Mouse (Mus musculus): ENCODE results near the gene Fam19a5. TPM values are rescaled to one million over a fixed set of nuclear protein-coding genes. Genes with fewer than 3 reads are reported as not detected.

Gene Fam19a5
- polyA plus RNA-seq, 1 experiment from 2014 or later, result 2.6 TPM

- WGBS, result 81% methylated on average over 10 of the region's 10 CpGs
Observed at GRCm38 (mm10) chr15:87606702-87607101, 62.6 kb downstream of the Fam19a5 start.

DNA sequence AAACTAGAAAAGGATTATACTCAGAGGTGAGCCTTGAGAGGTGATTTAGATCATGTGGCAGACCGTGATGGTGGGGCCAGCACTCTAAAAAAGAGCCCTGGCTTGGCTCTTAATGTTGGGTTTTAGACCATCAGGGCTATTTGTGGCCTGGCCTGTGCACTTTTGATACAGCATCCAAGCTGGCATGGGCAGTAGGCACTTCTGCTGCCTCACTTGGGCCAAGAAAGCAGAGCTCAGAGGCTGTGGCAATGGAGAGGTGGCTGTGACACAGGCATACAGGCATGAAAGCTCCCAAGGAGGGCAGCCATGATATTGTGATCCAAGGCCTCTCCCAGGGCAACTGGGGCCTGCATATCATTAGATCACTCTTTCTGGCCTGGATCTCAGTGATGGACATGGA, 65.1 kb downstream of the Fam19a5 start:
- Histone ChIP-seq H3K27ac (ENCODE audit: low read length) (no peak overlapping the region), H3K4me2 (ENCODE audit: low read depth, low read length) (no peak overlapping the region), H3K9me3 (replicated peaks; ENCODE audit: control insufficient read depth, low read length) (no peaks in the 10 kb centered on the region), H3K4me3 (replicated peaks; ENCODE audit: low read length) (no peak overlapping the region), H3K27me3 (ENCODE audit: control insufficient read depth, insufficient read depth, low read length) (no peaks in the 10 kb centered on the region), H3K4me1 (ENCODE audit: control insufficient read depth, insufficient read depth, low read length) (no peaks in the 10 kb centered on the region), H3K36me3 (ENCODE audit: control insufficient read depth, insufficient read depth, low read length) (no peaks in the 10 kb centered on the region), H3K9ac (ENCODE audit: low read length) (no peak overlapping the region)
- WGBS, result 82% methylated on average over 1 of the region's 1 CpGs
- ATAC-seq (ENCODE audit: insufficient read depth, low FRiP score), result no peak

More at GRCm38 (mm10) chr15:87606702-87607101, 62.6 kb downstream of the Fam19a5 start:
- Histone ChIP-seq H3K27me3 (ENCODE audit: control insufficient read depth, insufficient read depth, low read length) (no peaks in the 10 kb centered on the region), H3K4me3 (replicated peaks; ENCODE audit: low read length) (no peak overlapping the region), H3K4me2 (ENCODE audit: low read depth, low read length) (no peak overlapping the region), H3K9ac (ENCODE audit: low read length) (no peak overlapping the region), H3K36me3 (ENCODE audit: control insufficient read depth, insufficient read depth, low read length) (no peaks in the 10 kb centered on the region), H3K27ac (ENCODE audit: low read length) (no peak overlapping the region), H3K4me1 (ENCODE audit: control insufficient read depth, insufficient read depth, low read length) (no peaks in the 10 kb centered on the region), H3K9me3 (replicated peaks; ENCODE audit: control insufficient read depth, low read length) (no peaks in the 10 kb centered on the region)
- no peak for ATAC-seq (ENCODE audit: insufficient read depth, low FRiP score)

DNA sequence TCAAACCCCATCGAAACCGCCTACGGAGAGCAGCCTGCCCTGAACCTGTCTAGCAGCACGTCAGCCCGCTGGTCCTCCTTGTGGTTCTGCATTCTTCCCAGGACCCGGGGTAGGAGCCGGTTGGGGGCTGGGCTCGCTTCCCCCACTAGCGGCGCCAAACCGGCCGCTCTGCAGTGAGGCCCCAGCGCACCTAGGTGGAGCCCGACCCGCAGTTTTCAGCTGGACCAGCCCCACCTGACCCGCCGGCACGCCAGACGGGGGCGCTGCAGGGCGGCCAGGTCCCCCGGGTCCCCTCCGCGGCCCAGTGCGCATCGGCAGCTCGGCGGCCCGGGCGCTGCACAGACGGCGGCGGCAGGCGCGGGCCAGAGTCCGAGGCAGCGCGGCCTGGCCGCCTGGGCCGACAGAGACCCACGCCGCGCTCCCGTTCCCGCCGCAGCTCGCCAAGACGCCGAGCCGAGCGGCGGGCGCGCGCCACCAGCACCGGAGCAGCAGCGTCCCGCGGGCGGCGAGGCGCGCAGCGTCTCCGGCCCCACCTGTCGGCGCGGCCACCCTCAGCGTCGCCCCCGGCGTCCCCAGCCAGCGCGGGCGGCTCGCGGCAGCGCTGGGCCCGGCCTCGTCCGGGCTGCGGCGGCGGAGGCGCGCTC, 80.0 kb downstream of the Fam19a5 start:
- H3K27ac ChIP-seq (ENCODE audit: low read length), result peak overlapping the region; percentile 46; the same call in 1 of the 2 replicates
- ATAC-seq (ENCODE audit: insufficient read depth, low FRiP score), result peak; percentile 88
- no peaks in the 10 kb centered on the region for H3K9me3 ChIP-seq (replicated peaks; ENCODE audit: control insufficient read depth, low read length)
- peak overlapping the region; percentile 59 for H3K4me3 ChIP-seq (replicated peaks; ENCODE audit: low read length)
- H3K4me2 ChIP-seq (ENCODE audit: low read depth, low read length), result peak overlapping the region; percentile 89
- H3K27me3 ChIP-seq (ENCODE audit: control insufficient read depth, insufficient read depth, low read length), result peaks cover 38% of the 10 kb centered on the region
- no peaks in the 10 kb centered on the region for H3K36me3 ChIP-seq (ENCODE audit: control insufficient read depth, insufficient read depth, low read length)
- peaks cover 8% of the 10 kb centered on the region for H3K4me1 ChIP-seq (ENCODE audit: control insufficient read depth, insufficient read depth, low read length)
- peak overlapping the region; percentile 78 for H3K9ac ChIP-seq (ENCODE audit: low read length)
- WGBS, result 1% methylated on average over 85 of the region's 86 CpGs

DNA sequence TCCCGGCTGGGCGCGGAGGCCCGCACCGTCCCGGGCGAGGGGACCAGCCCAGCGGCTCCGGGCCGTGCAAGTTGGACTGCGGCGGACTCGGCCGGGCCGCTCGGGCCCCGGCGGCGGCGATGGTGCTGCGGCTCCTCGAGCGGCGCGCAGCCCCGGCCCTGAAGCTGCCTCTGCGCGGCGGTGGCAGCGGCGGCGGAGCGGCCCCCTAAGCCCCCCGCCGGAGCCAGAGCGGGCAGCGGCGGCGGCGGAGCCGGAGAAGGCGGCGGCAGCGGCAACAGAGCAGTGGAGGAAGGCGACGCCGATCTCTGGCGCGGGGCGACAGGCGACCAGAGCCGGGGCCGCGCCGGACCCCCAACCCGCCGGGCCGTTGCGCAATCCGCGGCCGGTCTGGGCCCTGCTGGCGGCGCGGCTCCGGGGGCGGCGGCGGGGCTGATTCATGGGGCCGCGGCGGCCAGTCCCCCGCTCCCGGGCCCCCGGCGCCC, 80.6 kb downstream of the Fam19a5 start:
- no peaks in the 10 kb centered on the region for H3K36me3 ChIP-seq (ENCODE audit: control insufficient read depth, insufficient read depth, low read length)
- no peaks in the 10 kb centered on the region for H3K9me3 ChIP-seq (replicated peaks; ENCODE audit: control insufficient read depth, low read length)
- H3K4me2 ChIP-seq (ENCODE audit: low read depth, low read length), result peak overlapping the region; percentile 89
- ATAC-seq (ENCODE audit: insufficient read depth, low FRiP score), result peak; percentile 65; the same call in 1 of the 2 replicates
- peak overlapping the region; percentile 59 for H3K4me3 ChIP-seq (replicated peaks; ENCODE audit: low read length)
- H3K27ac ChIP-seq (ENCODE audit: low read length), result peak overlapping the region; percentile 46; the same call in 1 of the 2 replicates
- H3K4me1 ChIP-seq (ENCODE audit: control insufficient read depth, insufficient read depth, low read length), result peaks cover 8% of the 10 kb centered on the region
- H3K9ac ChIP-seq (ENCODE audit: low read length), result peak overlapping the region; percentile 78
- under 1% methylated on average over 42 of the region's 76 CpGs for WGBS
- peaks cover 38% of the 10 kb centered on the region for H3K27me3 ChIP-seq (ENCODE audit: control insufficient read depth, insufficient read depth, low read length)

GRCm38 (mm10) chr15:87625236-87626023, 81.3 kb downstream of the Fam19a5 start:
- H3K27ac ChIP-seq (ENCODE audit: low read length), result no peak overlapping the region
- no peaks in the 10 kb centered on the region for H3K36me3 ChIP-seq (ENCODE audit: control insufficient read depth, insufficient read depth, low read length)
- peak overlapping the region; percentile 89 for H3K4me2 ChIP-seq (ENCODE audit: low read depth, low read length)
- WGBS, result under 1% methylated on average over 57 of the region's 68 CpGs
- H3K27me3 ChIP-seq (ENCODE audit: control insufficient read depth, insufficient read depth, low read length), result peaks cover 38% of the 10 kb centered on the region
- no peaks in the 10 kb centered on the region for H3K9me3 ChIP-seq (replicated peaks; ENCODE audit: control insufficient read depth, low read length)
- ATAC-seq (ENCODE audit: insufficient read depth, low FRiP score), result peak; percentile 77
- peak overlapping the region; percentile 59 for H3K4me3 ChIP-seq (replicated peaks; ENCODE audit: low read length)
- peaks cover 8% of the 10 kb centered on the region for H3K4me1 ChIP-seq (ENCODE audit: control insufficient read depth, insufficient read depth, low read length)
- peak overlapping the region; percentile 78 for H3K9ac ChIP-seq (ENCODE audit: low read length)

GRCm38 (mm10) chr15:87635272-87635671, 91.2 kb downstream of the Fam19a5 start:
- Histone ChIP-seq H3K27me3 (ENCODE audit: control insufficient read depth, insufficient read depth, low read length) (no peaks in the 10 kb centered on the region), H3K9ac (ENCODE audit: low read length) (no peak overlapping the region), H3K36me3 (ENCODE audit: control insufficient read depth, insufficient read depth, low read length) (no peaks in the 10 kb centered on the region), H3K4me1 (ENCODE audit: control insufficient read depth, insufficient read depth, low read length) (no peaks in the 10 kb centered on the region), H3K4me2 (ENCODE audit: low read depth, low read length) (no peak overlapping the region), H3K9me3 (replicated peaks; ENCODE audit: control insufficient read depth, low read length) (no peaks in the 10 kb centered on the region), H3K4me3 (replicated peaks; ENCODE audit: low read length) (no peak overlapping the region), H3K27ac (ENCODE audit: low read length) (no peak overlapping the region)
- ATAC-seq (ENCODE audit: insufficient read depth, low FRiP score), result no peak
- 87% methylated on average over 5 of the region's 5 CpGs for WGBS

DNA sequence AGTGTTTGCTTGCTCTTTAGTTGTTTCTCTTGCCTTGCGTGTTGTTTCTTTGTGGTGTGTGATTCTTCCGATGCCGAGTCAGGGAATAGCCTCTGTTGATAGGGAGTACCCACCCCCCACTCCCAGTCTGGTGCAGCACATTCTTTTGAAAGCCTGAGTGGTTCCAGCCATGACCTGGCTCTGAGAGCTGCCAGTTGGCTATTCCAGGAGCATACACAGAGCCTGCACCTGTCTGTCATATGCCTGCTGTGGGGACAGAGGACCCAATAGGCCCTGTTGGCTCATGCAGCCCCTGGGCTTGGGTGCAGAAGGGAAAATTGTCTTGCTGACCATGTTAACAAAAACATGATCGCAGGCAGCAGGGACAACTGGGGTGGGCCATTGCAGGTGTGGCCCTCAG, 92.3 kb downstream of the Fam19a5 start:
- WGBS, result 86% methylated on average over 4 of the region's 4 CpGs
- Histone ChIP-seq H3K4me2 (ENCODE audit: low read depth, low read length) (no peak overlapping the region), H3K9ac (ENCODE audit: low read length) (no peak overlapping the region), H3K27me3 (ENCODE audit: control insufficient read depth, insufficient read depth, low read length) (no peaks in the 10 kb centered on the region), H3K36me3 (ENCODE audit: control insufficient read depth, insufficient read depth, low read length) (no peaks in the 10 kb centered on the region), H3K4me3 (replicated peaks; ENCODE audit: low read length) (no peak overlapping the region), H3K4me1 (ENCODE audit: control insufficient read depth, insufficient read depth, low read length) (no peaks in the 10 kb centered on the region), H3K27ac (ENCODE audit: low read length) (no peak overlapping the region), H3K9me3 (replicated peaks; ENCODE audit: control insufficient read depth, low read length) (no peaks in the 10 kb centered on the region)
- ATAC-seq (ENCODE audit: insufficient read depth, low FRiP score), result no peak

DNA sequence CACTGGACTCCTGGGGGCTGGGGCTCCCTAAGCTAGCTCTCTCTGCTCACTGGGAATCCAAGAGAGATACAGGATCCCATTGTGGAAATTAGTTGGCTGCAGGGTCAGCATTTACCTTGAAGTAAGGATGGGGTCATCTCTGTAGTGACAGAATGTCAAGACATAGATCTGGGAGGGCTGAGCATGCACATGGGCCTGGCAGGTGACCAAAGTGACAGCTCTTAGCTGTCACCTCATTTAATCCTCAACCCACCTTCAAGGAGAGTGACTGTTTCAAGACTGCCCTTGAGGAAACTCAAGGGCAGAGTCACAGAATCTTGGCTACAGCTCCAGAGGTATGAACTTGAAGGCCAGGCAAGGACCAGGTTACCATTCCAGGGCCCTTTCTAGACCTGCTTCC, 93.1 kb downstream of the Fam19a5 start:
- no peak for ATAC-seq (ENCODE audit: insufficient read depth, low FRiP score)
- Histone ChIP-seq H3K36me3 (ENCODE audit: control insufficient read depth, insufficient read depth, low read length) (no peaks in the 10 kb centered on the region), H3K9ac (ENCODE audit: low read length) (no peak overlapping the region), H3K4me2 (ENCODE audit: low read depth, low read length) (no peak overlapping the region), H3K27me3 (ENCODE audit: control insufficient read depth, insufficient read depth, low read length) (no peaks in the 10 kb centered on the region), H3K4me3 (replicated peaks; ENCODE audit: low read length) (no peak overlapping the region), H3K27ac (ENCODE audit: low read length) (no peak overlapping the region), H3K4me1 (ENCODE audit: control insufficient read depth, insufficient read depth, low read length) (no peaks in the 10 kb centered on the region), H3K9me3 (replicated peaks; ENCODE audit: control insufficient read depth, low read length) (no peaks in the 10 kb centered on the region)

- H3K27ac ChIP-seq (ENCODE audit: low read length), result no peak overlapping the region
- 74% methylated on average over 11 of the region's 11 CpGs for WGBS
- no peak overlapping the region for H3K9ac ChIP-seq (ENCODE audit: low read length)
- no peaks in the 10 kb centered on the region for H3K9me3 ChIP-seq (replicated peaks; ENCODE audit: control insufficient read depth, low read length)
- no peak overlapping the region for H3K4me2 ChIP-seq (ENCODE audit: low read depth, low read length)
- no peaks in the 10 kb centered on the region for H3K4me1 ChIP-seq (ENCODE audit: control insufficient read depth, insufficient read depth, low read length)
- H3K27me3 ChIP-seq (ENCODE audit: control insufficient read depth, insufficient read depth, low read length), result no peaks in the 10 kb centered on the region
- no peaks in the 10 kb centered on the region for H3K36me3 ChIP-seq (ENCODE audit: control insufficient read depth, insufficient read depth, low read length)
- H3K4me3 ChIP-seq (replicated peaks; ENCODE audit: low read length), result no peak overlapping the region
- ATAC-seq (ENCODE audit: insufficient read depth, low FRiP score), result no peak
Observed at GRCm38 (mm10) chr15:87638270-87638669, 94.2 kb downstream of the Fam19a5 start.
